Mouse (Mus musculus): ENCODE data around the gene Aurkaip1. TPM values are rescaled to one million over a fixed set of nuclear protein-coding genes. Genes with fewer than 3 reads are reported as not detected.

The Aurkaip1 gene
- polyA plus RNA-seq, 1 experiment from 2014 or later, result 91.8 TPM

Small RNAs within 50 kb of the gene (microRNA-seq; reads per million reads assigned to microRNA genes)
- not detected for gene Gm27743

Other genes starting within 250 kb of the Aurkaip1 start
- 5.6 and 6.4 TPM in 2 replicates for gene Slc35e2, start 229.9 kb upstream of the Aurkaip1 start, polyA plus RNA-seq (2015; fragmentation: Nextera tagmentation; extraction: Ambion mirVana)
- 19.4 and 20.3 TPM in 2 replicates for gene Cdk11b, start 206.4 kb upstream of the Aurkaip1 start, polyA plus RNA-seq (2015; fragmentation: Nextera tagmentation; extraction: Ambion mirVana)
- not detected in 2 replicates for gene Gm10563, start 185.9 kb upstream of the Aurkaip1 start, polyA plus RNA-seq (2015; fragmentation: Nextera tagmentation; extraction: Ambion mirVana)
- 4.1 and 4.9 TPM in 2 replicates for gene Mmp23, start 177.9 kb upstream of the Aurkaip1 start, polyA plus RNA-seq (2015; fragmentation: Nextera tagmentation; extraction: Ambion mirVana)
- gene Mib2, start 162.1 kb upstream of the Aurkaip1 start, polyA plus RNA-seq (2015; fragmentation: Nextera tagmentation; extraction: Ambion mirVana), result 4.4 and 6.3 TPM in 2 replicates
- gene Fndc10, start 136.9 kb upstream of the Aurkaip1 start, polyA plus RNA-seq (2015; fragmentation: Nextera tagmentation; extraction: Ambion mirVana), result 0.04 and 0.08 TPM in 2 replicates
- gene Ssu72, start 126.5 kb upstream of the Aurkaip1 start, polyA plus RNA-seq (2015; fragmentation: Nextera tagmentation; extraction: Ambion mirVana), result 44.5 and 48.3 TPM in 2 replicates
- gene Tmem240, start 96.5 kb upstream of the Aurkaip1 start, polyA plus RNA-seq (2015; fragmentation: Nextera tagmentation; extraction: Ambion mirVana), result 0.13 TPM in 1 of 2 replicates, not detected in the other
- gene Atad3a, start 70.2 kb upstream of the Aurkaip1 start, polyA plus RNA-seq (2015; fragmentation: Nextera tagmentation; extraction: Ambion mirVana), result 43.7 and 49.5 TPM in 2 replicates
- 0.28 and 0.34 TPM in 2 replicates for gene Vwa1, start 56.6 kb upstream of the Aurkaip1 start, polyA plus RNA-seq (2015; fragmentation: Nextera tagmentation; extraction: Ambion mirVana)
- gene Tmem88b, start 45.4 kb upstream of the Aurkaip1 start, polyA plus RNA-seq (2015; fragmentation: Nextera tagmentation; extraction: Ambion mirVana), result 0.12 and 0.19 TPM in 2 replicates
- 0.08 TPM in 1 of 2 replicates, not detected in the other for gene Ankrd65, start 40.8 kb upstream of the Aurkaip1 start, polyA plus RNA-seq (2015; fragmentation: Nextera tagmentation; extraction: Ambion mirVana)
- 115 and 133 TPM in 2 replicates for gene Mrpl20, start 28.4 kb upstream of the Aurkaip1 start, polyA plus RNA-seq (2015; fragmentation: Nextera tagmentation; extraction: Ambion mirVana)
- gene Ccnl2, start 18.8 kb upstream of the Aurkaip1 start, polyA plus RNA-seq (2015; fragmentation: Nextera tagmentation; extraction: Ambion mirVana), result 69.7 and 79.8 TPM in 2 replicates
- 8.2 and 10.2 TPM in 2 replicates for gene Mxra8, start 8.4 kb downstream of the Aurkaip1 start, polyA plus RNA-seq (2015; fragmentation: Nextera tagmentation; extraction: Ambion mirVana)
- gene Dvl1, start 16.1 kb downstream of the Aurkaip1 start, polyA plus RNA-seq (2015; fragmentation: Nextera tagmentation; extraction: Ambion mirVana), result 1.9 TPM in 2 replicates
- gene Tas1r3, start 32.1 kb downstream of the Aurkaip1 start, polyA plus RNA-seq (2015; fragmentation: Nextera tagmentation; extraction: Ambion mirVana), result 0.11 and 0.14 TPM in 2 replicates
- 7.1 and 8.4 TPM in 2 replicates for gene Cptp, start 38.2 kb downstream of the Aurkaip1 start, polyA plus RNA-seq (2015; fragmentation: Nextera tagmentation; extraction: Ambion mirVana)
- 31.8 and 33.1 TPM in 2 replicates for gene Ints11, start 38.3 kb downstream of the Aurkaip1 start, polyA plus RNA-seq (2015; fragmentation: Nextera tagmentation; extraction: Ambion mirVana)
- 12.9 and 13.4 TPM in 2 replicates for gene Pusl1, start 60.5 kb downstream of the Aurkaip1 start, polyA plus RNA-seq (2015; fragmentation: Nextera tagmentation; extraction: Ambion mirVana)
- gene Acap3, start 60.5 kb downstream of the Aurkaip1 start, polyA plus RNA-seq (2015; fragmentation: Nextera tagmentation; extraction: Ambion mirVana), result 5.5 and 5.6 TPM in 2 replicates
- gene Ube2j2, start 112.6 kb downstream of the Aurkaip1 start, polyA plus RNA-seq (2015; fragmentation: Nextera tagmentation; extraction: Ambion mirVana), result 41.1 and 42.2 TPM in 2 replicates
- gene C1qtnf12, start 131.0 kb downstream of the Aurkaip1 start, polyA plus RNA-seq (2015; fragmentation: Nextera tagmentation; extraction: Ambion mirVana), result 57.4 and 60.0 TPM in 2 replicates
- 3.3 and 3.6 TPM in 2 replicates for gene B3galt6, start 161.4 kb downstream of the Aurkaip1 start, polyA plus RNA-seq (2015; fragmentation: Nextera tagmentation; extraction: Ambion mirVana)
- 73.2 and 78.7 TPM in 2 replicates for gene Sdf4, start 161.6 kb downstream of the Aurkaip1 start, polyA plus RNA-seq (2015; fragmentation: Nextera tagmentation; extraction: Ambion mirVana)
- gene Tnfrsf4, start 182.6 kb downstream of the Aurkaip1 start, polyA plus RNA-seq (2015; fragmentation: Nextera tagmentation; extraction: Ambion mirVana), result 0.22 and 0.37 TPM in 2 replicates
- gene Tnfrsf18, start 194.9 kb downstream of the Aurkaip1 start, polyA plus RNA-seq (2015; fragmentation: Nextera tagmentation; extraction: Ambion mirVana), result 0.58 and 0.68 TPM in 2 replicates
- gene Ttll10, start 228.1 kb downstream of the Aurkaip1 start, polyA plus RNA-seq (2015; fragmentation: Nextera tagmentation; extraction: Ambion mirVana), result 0.29 and 0.33 TPM in 2 replicates

All from liver, embryonic 16.5 days (tissue).